In genomic region chr12:83487476-83487991, GRCm38 (mm10) we compare ENCODE assay signal across 7 mouse cellular contexts. TPM values are rescaled to one million over a fixed set of nuclear protein-coding genes. Genes with fewer than 3 reads are reported as not detected.
DNase-seq lines count a peak whose midpoint lies in the region; ATAC-seq lines count a peak whose summit lies in the region.

Dpf3 (minus strand) TSS chr12:83487716.

- peak within 1 kb of the TSS; percentile 84 for H3K4me2 ChIP-seq in midbrain, embryonic 13.5 days (replicated peaks)

- peaks cover 40% of the 10 kb centered on the region for H3K4me1 ChIP-seq in embryonic facial prominence, embryonic 10.5 days
- peaks cover 45% of the 10 kb centered on the region for H3K4me1 ChIP-seq in limb, embryonic 10.5 days
- H3K4me1 ChIP-seq in midbrain, embryonic 13.5 days (replicated peaks), result peaks cover 30% of the 10 kb centered on the region

- DNase-seq in adrenal gland, postnatal 10 days, result peak; percentile 100
- peak; percentile 98 for DNase-seq in embryonic facial prominence, embryonic 10.5 days (ENCODE audit: low spot score)
- DNase-seq in kidney, adult 11 months, result peak; percentile 99
- DNase-seq in limb, embryonic 10.5 days (ENCODE audit: low spot score), result peak; percentile 96
- peak; percentile 97 for DNase-seq in spleen, adult 12 weeks (ENCODE audit: low spot score)

- peak within 1 kb of the TSS; percentile 83 for H3K9ac ChIP-seq in midbrain, embryonic 13.5 days (replicated peaks)

- WGBS in embryonic facial prominence, embryonic 10.5 days, result under 1% methylated on average over 31 of the region's 31 CpGs
- under 1% methylated on average over 31 of the region's 31 CpGs for WGBS in limb, embryonic 10.5 days
- under 1% methylated on average over 31 of the region's 31 CpGs for WGBS in midbrain, embryonic 13.5 days

- H3K4me3 ChIP-seq in embryonic facial prominence, embryonic 10.5 days, result peak within 1 kb of the TSS; percentile 78
- H3K4me3 ChIP-seq in limb, embryonic 10.5 days, result peak within 1 kb of the TSS; percentile 69
- peak within 1 kb of the TSS; percentile 82 for H3K4me3 ChIP-seq in midbrain, embryonic 13.5 days (replicated peaks)

- peaks cover 63% of the 10 kb centered on the region for H3K27me3 ChIP-seq in embryonic facial prominence, embryonic 10.5 days (replicated peaks; ENCODE audit: low read depth, poor library complexity, severe bottlenecking)
- peaks cover 51% of the 10 kb centered on the region for H3K27me3 ChIP-seq in limb, embryonic 10.5 days (ENCODE audit: low read depth, poor library complexity, severe bottlenecking)
- 0 out of 2 replicates have a peak, but pooled peaks cover 4% of the 10 kb centered on the region for H3K27me3 ChIP-seq in midbrain, embryonic 13.5 days

- H3K27ac ChIP-seq in embryonic facial prominence, embryonic 10.5 days (replicated peaks), result peak within 1 kb of the TSS; percentile 74; the same call in 1 of the 2 replicates
- H3K27ac ChIP-seq in limb, embryonic 10.5 days, result peak within 1 kb of the TSS; percentile 61
- peak within 1 kb of the TSS; percentile 94 for H3K27ac ChIP-seq in midbrain, embryonic 13.5 days

- peak; percentile 89 for ATAC-seq in granulocyte monocyte progenitor cell, adult 5-6 weeks (replicated peaks; ENCODE audit: poor library complexity, severe bottlenecking)
- ATAC-seq in midbrain, embryonic 13.5 days, result peak; percentile 95

- H3K9me3 ChIP-seq in embryonic facial prominence, embryonic 10.5 days, result peaks cover 5% of the 10 kb centered on the region; the same call in 1 of the 2 replicates
- H3K9me3 ChIP-seq in limb, embryonic 10.5 days (replicated peaks), result no peaks in the 10 kb centered on the region
- H3K9me3 ChIP-seq in midbrain, embryonic 13.5 days, result peaks cover 3% of the 10 kb centered on the region; the same call in 1 of the 2 replicates

- no peaks in the 10 kb centered on the region for H3K36me3 ChIP-seq in embryonic facial prominence, embryonic 10.5 days (replicated peaks)
- H3K36me3 ChIP-seq in limb, embryonic 10.5 days, result no peaks in the 10 kb centered on the region
- no peaks in the 10 kb centered on the region for H3K36me3 ChIP-seq in midbrain, embryonic 13.5 days

RNA-seq across cellular contexts. Expression of gene Dpf3, which starts in this region (rescaled TPM):
- total RNA-seq in adrenal gland, postnatal 10 days (2021), result 10 to 100 TPM in 1 of 2 experiments, 1 to 10 TPM in 1; 9.2 to 12.7 TPM
- polyA plus RNA-seq in embryonic facial prominence, embryonic 10.5 days (2016; fragmentation: Nextera tagmentation; extraction: Ambion mirVana), result 2.8 and 3.0 TPM in 2 replicates
- not detected in 2 replicates for total RNA-seq in granulocyte monocyte progenitor cell, adult 5-6 weeks (2014; fragmentation: Nextera tagmentation)
- total RNA-seq in granulocyte monocyte progenitor cell, adult 5-6 weeks (2017), result 0.31 and 2.2 TPM in 2 replicates
- 2.5 and 2.6 TPM in 2 replicates for polyA plus RNA-seq in limb, embryonic 10.5 days (2016; fragmentation: Nextera tagmentation; extraction: Ambion mirVana)
- polyA plus RNA-seq in midbrain, embryonic 13.5 days (2015; fragmentation: Nextera tagmentation; extraction: Ambion mirVana), result 25.2 and 26.9 TPM in 2 replicates

Comparison
In these comparisons a context has a peak if more than half of its experiments do, and no peak if none do; other contexts are left out.
1. Peak in every context shown above with its lines: DNase-seq, ATAC-seq, H3K4me3 ChIP-seq and H3K27ac ChIP-seq.